Mouse (Mus musculus) lung, embryonic 14.5 days (tissue): ENCODE results near the gene Cyp26a1. TPM values are rescaled to one million over a fixed set of nuclear protein-coding genes. Genes with fewer than 3 reads are reported as not detected.

Source experiments
- ATAC-seq: fragments of 200-750 bp; cut with Nextera tagmentation; 2 replicates; pipeline ENCODE4 v1.8.0; 2017; ENCODE audit warnings: mild to moderate bottlenecking, moderate TSS enrichment, moderate library complexity; ENCODE audit not compliant: insufficient read depth
- DNase-seq: peaks from one replicate; pipeline ENCODE4 v3.0.0-alpha.2; 2015
- H3K27ac ChIP-seq: fragments of 300-500 bp; sonication (generic); 2 replicates; pipeline ENCODE4 v1.5.1; 2014; ENCODE audit warnings: low read depth, mild to moderate bottlenecking, moderate library complexity
- H3K27me3 ChIP-seq: fragments of 300-500 bp; sonication (generic); 2 replicates; pipeline ENCODE4 v1.6.1; 2014; ENCODE audit warnings: low read length, control low read depth; ENCODE audit not compliant: insufficient read depth
- H3K36me3 ChIP-seq: fragments of 300-500 bp; sonication (generic); 2 replicates; pipeline ENCODE4 v1.6.1; 2014; ENCODE audit warnings: control low read depth; ENCODE audit not compliant: insufficient read depth
- H3K4me1 ChIP-seq: fragments of 300-500 bp; sonication (generic); 2 replicates; pipeline ENCODE4 v1.6.1; 2014; ENCODE audit warnings: antibody characterized with exemption, control low read depth; ENCODE audit not compliant: insufficient read depth
- H3K4me2 ChIP-seq: fragments of 300-500 bp; sonication (generic); 2 replicates; pipeline ENCODE4 v1.6.1; 2014; ENCODE audit warnings: mild to moderate bottlenecking
- H3K4me3 ChIP-seq: fragments of 300-500 bp; sonication (generic); 2 replicates; pipeline ENCODE4 v1.5.1; 2014; ENCODE audit warnings: low read depth, low read length
- H3K9ac ChIP-seq: fragments of 300-500 bp; sonication (generic); 2 replicates; pipeline ENCODE4 v1.6.1; 2014
- H3K9me3 ChIP-seq: fragments of 300-500 bp; sonication (generic); 2 replicates; pipeline ENCODE4 v1.6.1; 2016; ENCODE audit warnings: low read depth, low read length, control low read depth
- CTCF ChIP-seq: IDR thresholded peaks from 2 replicates; pipeline ENCODE4 v1.5.1; 2016; ENCODE audit warnings: antibody characterized with exemption, low read depth
- WGBS: fragments of 180-500 bp; shearing (Covaris S2); extraction: QIAGEN DNeasy Blood & Tissue Kit; methylation state at CpG from one replicate; pipeline ENCODE4 v1.1.7; 2014; 5-methylcytosine and 5-hydroxymethylcytosine counted together
- polyA plus RNA-seq: library from polyadenylated mRNA; unstranded; fragments of >200 nt; fragmentation: Nextera tagmentation; extraction: Ambion mirVana; gene quantifications from 2 replicates; pipeline ENCODE4 v1.2.1, GENCODE M21; 2014

Cyp26a1 gene
- 0.23 TPM in 1 of 2 replicates, not detected in the other for polyA plus RNA-seq

- TF ChIP-seq CTCF: no peak
- WGBS: under 1% methylated on average over 51 of the region's 51 CpGs
- Histone ChIP-seq H3K4me1 (no peaks in the 10 kb centered on the region; the same call in 1 of the 2 replicates), H3K27ac (no peak within 1 kb of the TSS), H3K9ac (no peak within 1 kb of the TSS), H3K4me3 (peak within 1 kb of the TSS; percentile 33), H3K27me3 (peaks cover 100% of the 10 kb centered on the region), H3K36me3 (no peaks in the 10 kb centered on the region), H3K4me2 (peak within 1 kb of the TSS; percentile 58), H3K9me3 (no peaks in the 10 kb centered on the region)
- no peak for ATAC-seq
- peak; percentile 40 for DNase-seq
Measured at GRCm38 (mm10) chr19:37697651-37698272, at the start of gene Cyp26a1. Gene Cyp26a1 (plus strand): TSS chr19:37697798.

GRCm38 (mm10) chr19:37647994-37648393 is 49.6 kb upstream of the Cyp26a1 start:
- no peaks in the 10 kb centered on the region for H3K36me3 ChIP-seq
- peak; percentile 48 for DNase-seq

GRCm38 (mm10) chr19:37650526-37650925 is 47.1 kb upstream of the Cyp26a1 start:
- Histone ChIP-seq H3K27ac (no peak overlapping the region), H3K4me2 (no peak overlapping the region), H3K36me3 (no peaks in the 10 kb centered on the region), H3K4me1 (no peaks in the 10 kb centered on the region), H3K9ac (no peak overlapping the region), H3K9me3 (no peaks in the 10 kb centered on the region), H3K27me3 (no peaks in the 10 kb centered on the region), H3K4me3 (no peak overlapping the region)
- WGBS: 45% methylated on average over 2 of the region's 2 CpGs
- TF ChIP-seq CTCF: no peak
- DNase-seq: peak; percentile 23
- no peak for ATAC-seq

More at GRCm38 (mm10) chr19:37647994-37648393, 49.6 kb upstream of the Cyp26a1 start:
- Histone ChIP-seq H3K9me3 (no peaks in the 10 kb centered on the region), H3K4me1 (no peaks in the 10 kb centered on the region), H3K4me3 (no peak overlapping the region), H3K27me3 (no peaks in the 10 kb centered on the region), H3K9ac (no peak overlapping the region), H3K4me2 (no peak overlapping the region), H3K27ac (no peak overlapping the region)
- 32% methylated on average over 2 of the region's 2 CpGs for WGBS
- no peak for ATAC-seq
- TF ChIP-seq CTCF: peak; percentile 21; the same call in 1 of the 2 replicates

- Histone ChIP-seq H3K9me3 (no peaks in the 10 kb centered on the region), H3K27ac (no peak overlapping the region), H3K36me3 (no peaks in the 10 kb centered on the region), H3K9ac (no peak overlapping the region), H3K27me3 (no peaks in the 10 kb centered on the region), H3K4me3 (no peak overlapping the region), H3K4me2 (no peak overlapping the region), H3K4me1 (no peaks in the 10 kb centered on the region)
- no peak for TF ChIP-seq CTCF
- DNase-seq (no peak), ATAC-seq (no peak)
- 48% methylated on average over 5 of the region's 5 CpGs for WGBS
Measured at GRCm38 (mm10) chr19:37654012-37654411, 43.6 kb upstream of the Cyp26a1 start.

GRCm38 (mm10) chr19:37656441-37656840 is 41.2 kb upstream of the Cyp26a1 start:
- H3K9ac ChIP-seq: no peak overlapping the region
- H3K27me3 ChIP-seq: no peaks in the 10 kb centered on the region
- no peaks in the 10 kb centered on the region for H3K4me1 ChIP-seq
- H3K4me2 ChIP-seq: no peak overlapping the region
- WGBS: 11% methylated on average over 9 of the region's 9 CpGs
- H3K36me3 ChIP-seq: no peaks in the 10 kb centered on the region
- H3K27ac ChIP-seq: no peak overlapping the region
- H3K9me3 ChIP-seq: no peaks in the 10 kb centered on the region
- ATAC-seq: no peak
- no peak for TF ChIP-seq CTCF
- H3K4me3 ChIP-seq: no peak overlapping the region
- no peak for DNase-seq

GRCm38 (mm10) chr19:37665256-37665655 is 32.3 kb upstream of the Cyp26a1 start:
- Histone ChIP-seq H3K27me3 (no peaks in the 10 kb centered on the region), H3K9ac (no peak overlapping the region), H3K9me3 (no peaks in the 10 kb centered on the region), H3K4me2 (no peak overlapping the region), H3K27ac (no peak overlapping the region), H3K4me1 (no peaks in the 10 kb centered on the region), H3K4me3 (no peak overlapping the region), H3K36me3 (no peaks in the 10 kb centered on the region)
- WGBS: 66% methylated on average over 6 of the region's 6 CpGs
- no peak for DNase-seq
- TF ChIP-seq CTCF: no peak
- ATAC-seq: no peak

GRCm38 (mm10) chr19:37667855-37668594 is 29.6 kb upstream of the Cyp26a1 start:
- H3K9me3 ChIP-seq: no peaks in the 10 kb centered on the region
- no peaks in the 10 kb centered on the region for H3K4me1 ChIP-seq
- H3K27ac ChIP-seq: no peak overlapping the region
- no peaks in the 10 kb centered on the region for H3K27me3 ChIP-seq
- no peaks in the 10 kb centered on the region for H3K36me3 ChIP-seq
- DNase-seq (no peak), ATAC-seq (no peak)
- no peak for TF ChIP-seq CTCF
- WGBS: 58% methylated on average over 13 of the region's 13 CpGs
- no peak overlapping the region for H3K9ac ChIP-seq
- H3K4me3 ChIP-seq: no peak overlapping the region
- no peak overlapping the region for H3K4me2 ChIP-seq
